Mouse (Mus musculus): Measurements from ENCODE around the gene Cdkn2d. TPM values are rescaled to one million over a fixed set of nuclear protein-coding genes. Genes with fewer than 3 reads are reported as not detected.
"Not testable (repeated sequence)": the region's sequence is repeated elsewhere in the genome, so short reads cannot be mapped to it uniquely, and the experiment has no call there.

Cdkn2d gene
- polyA plus RNA-seq, 1 experiment from 2014 or later: 96.4 TPM

DNA sequence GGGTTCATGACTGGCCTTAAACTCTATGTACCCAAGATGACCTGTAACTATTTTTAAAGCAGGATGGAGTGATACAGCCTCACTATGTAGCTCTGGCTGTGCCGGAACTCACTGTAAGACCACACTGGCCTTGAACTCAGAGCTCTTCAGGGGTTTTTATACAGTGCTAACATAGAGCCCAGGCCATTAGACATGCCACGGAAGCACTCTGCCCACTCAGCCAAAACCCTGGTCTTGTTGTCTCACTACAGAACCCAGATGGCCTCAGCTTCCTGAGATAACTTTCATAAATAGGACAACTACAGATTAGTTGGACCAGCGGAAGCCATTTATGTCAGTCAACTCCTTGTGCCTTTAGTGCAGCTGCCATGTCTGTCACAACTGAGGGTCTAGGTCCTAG is 16.9 kb downstream of the Cdkn2d start:
- Histone ChIP-seq H3K9me3 (replicated peaks) (no peaks in the 10 kb centered on the region), H3K36me3 (peaks cover 93% of the 10 kb centered on the region), H3K27me3 (no peaks in the 10 kb centered on the region), H3K4me1 (replicated peaks) (peaks cover 19% of the 10 kb centered on the region), H3K9ac (no peak overlapping the region), H3K4me3 (no peak overlapping the region), H3K4me2 (no peak overlapping the region), H3K27ac (peak overlapping the region; percentile 38)
- WGBS: 51% methylated on average over 3 of the region's 3 CpGs
- ATAC-seq (replicated peaks; ENCODE audit: insufficient number of reproducible peaks, insufficient read depth, low FRiP score, low read depth): 0 out of 2 replicates have a peak, but pooled peaks have one; percentile 34

- peaks cover 19% of the 10 kb centered on the region for H3K4me1 ChIP-seq (replicated peaks)
- H3K9me3 ChIP-seq (replicated peaks): no peaks in the 10 kb centered on the region
- ATAC-seq (replicated peaks; ENCODE audit: insufficient number of reproducible peaks, insufficient read depth, low FRiP score, low read depth): no peak
- no peak overlapping the region for H3K9ac ChIP-seq
- H3K27me3 ChIP-seq: no peaks in the 10 kb centered on the region
- peak overlapping the region; percentile 38; the same call in 1 of the 2 replicates for H3K27ac ChIP-seq
- peaks cover 93% of the 10 kb centered on the region for H3K36me3 ChIP-seq
- no peak overlapping the region for H3K4me2 ChIP-seq
- 59% methylated on average over 7 of the region's 7 CpGs for WGBS
- H3K4me3 ChIP-seq: no peak overlapping the region
Measured at GRCm38 (mm10) chr9:21273520-21274228, 17.5 kb downstream of the Cdkn2d start.

DNA sequence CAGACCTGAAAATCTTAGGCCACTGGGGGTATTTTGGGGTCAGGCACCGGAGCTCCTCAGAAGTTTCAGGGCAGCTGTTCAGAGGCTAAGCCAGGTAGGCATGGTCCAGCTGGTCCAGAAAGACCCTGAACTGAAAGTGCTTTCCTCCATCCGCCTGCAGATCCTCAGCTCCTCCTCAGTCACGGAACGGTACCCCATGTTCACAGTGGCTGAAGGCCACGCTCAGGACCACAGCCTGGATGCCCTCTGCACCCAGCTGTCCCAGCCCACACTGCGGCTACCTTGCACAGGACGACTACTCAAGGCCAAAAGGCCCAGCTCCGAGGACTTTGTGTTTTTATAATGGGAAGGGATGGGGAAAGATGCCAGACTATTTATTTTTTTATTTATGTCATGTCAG is 18.1 kb downstream of the Cdkn2d start:
- H3K9me3 ChIP-seq (replicated peaks): no peaks in the 10 kb centered on the region
- peaks cover 93% of the 10 kb centered on the region for H3K36me3 ChIP-seq
- no peak overlapping the region for H3K4me2 ChIP-seq
- WGBS: 82% methylated on average over 8 of the region's 8 CpGs
- no peak overlapping the region for H3K9ac ChIP-seq
- no peak for ATAC-seq (replicated peaks; ENCODE audit: insufficient number of reproducible peaks, insufficient read depth, low FRiP score, low read depth)
- no peak overlapping the region for H3K27ac ChIP-seq
- no peaks in the 10 kb centered on the region for H3K27me3 ChIP-seq
- H3K4me1 ChIP-seq (replicated peaks): peaks cover 19% of the 10 kb centered on the region
- H3K4me3 ChIP-seq: no peak overlapping the region

- no peak overlapping the region for H3K9ac ChIP-seq
- H3K27me3 ChIP-seq: no peaks in the 10 kb centered on the region
- peaks cover 20% of the 10 kb centered on the region for H3K4me1 ChIP-seq (replicated peaks)
- H3K4me3 ChIP-seq: no peak overlapping the region
- 91% methylated on average over 9 of the region's 9 CpGs for WGBS
- H3K36me3 ChIP-seq: peaks cover 91% of the 10 kb centered on the region
- ATAC-seq (replicated peaks; ENCODE audit: insufficient number of reproducible peaks, insufficient read depth, low FRiP score, low read depth): no peak
- H3K9me3 ChIP-seq (replicated peaks): no peaks in the 10 kb centered on the region
- no peak overlapping the region for H3K4me2 ChIP-seq
- no peak overlapping the region for H3K27ac ChIP-seq
Measured at GRCm38 (mm10) chr9:21272391-21272790, 18.8 kb downstream of the Cdkn2d start.

- Histone ChIP-seq H3K4me1 (replicated peaks) (peaks cover 39% of the 10 kb centered on the region), H3K36me3 (peaks cover 72% of the 10 kb centered on the region)
- H3K27ac ChIP-seq; H3K27me3 ChIP-seq; H3K9ac ChIP-seq; H3K9me3 ChIP-seq (replicated peaks); ATAC-seq (replicated peaks; ENCODE audit: insufficient number of reproducible peaks, insufficient read depth, low FRiP score, low read depth); H3K4me3 ChIP-seq; H3K4me2 ChIP-seq: not testable (repeated sequence)
- 76% methylated on average over 5 of the region's 5 CpGs for WGBS
Measured at GRCm38 (mm10) chr9:21269590-21269989, 21.6 kb downstream of the Cdkn2d start.

- Histone ChIP-seq H3K4me2 (no peak overlapping the region), H3K36me3 (peaks cover 61% of the 10 kb centered on the region), H3K9ac (no peak overlapping the region), H3K4me3 (no peak overlapping the region), H3K27me3 (no peaks in the 10 kb centered on the region), H3K4me1 (replicated peaks) (peaks cover 31% of the 10 kb centered on the region), H3K27ac (no peak overlapping the region), H3K9me3 (replicated peaks) (no peaks in the 10 kb centered on the region)
- WGBS: 95% methylated on average over 16 of the region's 16 CpGs
- no peak for ATAC-seq (replicated peaks; ENCODE audit: insufficient number of reproducible peaks, insufficient read depth, low FRiP score, low read depth)
Measured at GRCm38 (mm10) chr9:21268305-21268704, 22.9 kb downstream of the Cdkn2d start.

GRCm38 (mm10) chr9:21266889-21267288 is 24.3 kb downstream of the Cdkn2d start:
- Histone ChIP-seq H3K4me1 (replicated peaks) (peaks cover 28% of the 10 kb centered on the region), H3K4me2 (peak overlapping the region; percentile 64), H3K9me3 (replicated peaks) (no peaks in the 10 kb centered on the region), H3K9ac (0 out of 2 replicates have a peak overlapping the region, but pooled peaks have one; percentile 85), H3K27ac (no peak overlapping the region), H3K27me3 (no peaks in the 10 kb centered on the region), H3K4me3 (peak overlapping the region; percentile 83), H3K36me3 (peaks cover 47% of the 10 kb centered on the region)
- 72% methylated on average over 5 of the region's 5 CpGs for WGBS
- ATAC-seq (replicated peaks; ENCODE audit: insufficient number of reproducible peaks, insufficient read depth, low FRiP score, low read depth): no peak

- Histone ChIP-seq H3K9ac (peak overlapping the region; percentile 85), H3K36me3 (peaks cover 35% of the 10 kb centered on the region), H3K4me3 (peak overlapping the region; percentile 83), H3K27ac (peak overlapping the region; percentile 86), H3K4me2 (peak overlapping the region; percentile 64), H3K4me1 (replicated peaks) (peaks cover 28% of the 10 kb centered on the region), H3K27me3 (no peaks in the 10 kb centered on the region), H3K9me3 (replicated peaks) (no peaks in the 10 kb centered on the region)
- ATAC-seq (replicated peaks; ENCODE audit: insufficient number of reproducible peaks, insufficient read depth, low FRiP score, low read depth): no peak
- 6% methylated on average over 11 of the region's 11 CpGs for WGBS
Measured at GRCm38 (mm10) chr9:21265611-21266010, 25.6 kb downstream of the Cdkn2d start.

DNA sequence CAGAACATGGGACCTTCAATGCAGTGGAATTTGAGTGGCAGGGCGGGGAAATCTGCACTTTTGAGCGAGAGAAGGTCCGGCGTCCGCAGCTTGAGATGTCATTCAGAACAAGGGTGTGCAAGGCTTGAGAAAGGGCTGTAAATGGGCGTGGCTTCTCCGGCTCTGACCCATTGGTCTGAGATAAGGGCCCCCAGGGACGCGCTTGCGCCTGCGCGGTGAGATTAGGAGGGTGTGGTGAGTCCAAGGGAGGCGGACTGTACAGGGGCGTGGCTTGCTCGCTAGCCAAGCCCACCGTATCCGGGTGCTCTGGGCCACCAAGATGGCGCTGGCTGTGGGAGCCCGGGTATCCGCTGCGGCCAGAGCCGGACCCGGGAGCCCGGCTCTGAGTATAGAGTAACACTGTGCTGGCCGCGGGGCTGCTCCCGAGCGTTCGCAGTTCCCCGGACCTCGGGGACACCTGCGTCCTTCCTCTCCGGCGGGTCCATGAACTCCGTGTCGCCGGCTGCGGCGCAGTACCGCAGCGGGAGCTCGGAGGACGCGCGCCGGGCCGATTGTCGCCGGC is 26.1 kb downstream of the Cdkn2d start, which contains the start of gene Atg4d:
Atg4d (plus strand) TSS at position 294 of the 562 bp plus-strand sequence.
- Histone ChIP-seq H3K4me1 (replicated peaks) (peaks cover 28% of the 10 kb centered on the region), H3K9ac (peak within 1 kb of the TSS; percentile 85), H3K9me3 (replicated peaks) (no peaks in the 10 kb centered on the region), H3K4me3 (peak within 1 kb of the TSS; percentile 83), H3K4me2 (peak within 1 kb of the TSS; percentile 82), H3K27ac (peak within 1 kb of the TSS; percentile 86), H3K36me3 (peaks cover 29% of the 10 kb centered on the region), H3K27me3 (no peaks in the 10 kb centered on the region)
- WGBS: 0% methylated on average over 48 of the region's 49 CpGs
- peak; percentile 99 for ATAC-seq (replicated peaks; ENCODE audit: insufficient number of reproducible peaks, insufficient read depth, low FRiP score, low read depth)

DNA sequence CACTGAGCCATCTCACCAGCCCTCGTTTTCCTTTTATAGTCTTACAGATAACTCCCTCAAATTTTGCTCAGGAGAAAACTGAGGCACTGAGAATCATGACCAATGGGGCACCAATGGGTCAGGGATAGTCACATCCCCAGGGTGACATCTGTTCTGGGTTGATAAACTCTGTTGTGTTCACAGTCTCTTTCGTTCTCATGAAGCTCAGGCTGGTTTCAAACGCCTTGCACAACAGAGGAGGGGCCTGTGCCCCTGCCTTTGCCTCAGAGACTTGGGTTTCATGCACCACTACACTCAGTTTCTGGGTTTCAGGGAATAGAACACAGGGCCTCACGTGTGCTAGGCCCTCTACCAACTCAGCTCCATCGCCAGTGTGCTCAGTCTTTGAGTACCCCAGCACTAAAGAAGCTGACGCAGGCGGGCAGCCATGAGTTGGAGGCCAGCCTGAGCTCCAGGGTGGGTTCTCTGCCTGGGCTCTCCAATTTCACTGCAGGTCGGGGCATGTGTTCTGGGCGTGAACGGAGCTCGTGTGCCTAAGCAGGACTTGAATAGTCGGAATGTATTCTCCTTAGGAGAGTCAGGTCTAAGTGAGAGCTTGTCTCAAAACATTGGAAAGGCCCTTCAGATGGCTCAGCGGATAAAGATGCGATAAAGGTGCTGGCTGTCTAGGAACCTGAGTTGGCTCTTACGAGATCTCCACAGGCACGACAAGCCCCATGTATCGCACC is 26.8 kb downstream of the Cdkn2d start:
- Histone ChIP-seq H3K4me1 (replicated peaks) (peaks cover 28% of the 10 kb centered on the region), H3K27me3 (no peaks in the 10 kb centered on the region), H3K36me3 (peaks cover 25% of the 10 kb centered on the region), H3K9me3 (replicated peaks) (no peaks in the 10 kb centered on the region), H3K27ac (peak overlapping the region; percentile 86), H3K4me2 (peak overlapping the region; percentile 82), H3K9ac (peak overlapping the region; percentile 85), H3K4me3 (peak overlapping the region; percentile 83)
- WGBS: 18% methylated on average over 17 of the region's 17 CpGs
- no peak; the same call in 1 of the 2 replicates for ATAC-seq (replicated peaks; ENCODE audit: insufficient number of reproducible peaks, insufficient read depth, low FRiP score, low read depth)

GRCm38 (mm10) chr9:21261831-21262230 is 29.4 kb downstream of the Cdkn2d start:
- Histone ChIP-seq H3K27ac (no peak overlapping the region), H3K4me3 (no peak overlapping the region), H3K9me3 (replicated peaks) (no peaks in the 10 kb centered on the region), H3K27me3 (no peaks in the 10 kb centered on the region), H3K4me2 (no peak overlapping the region), H3K4me1 (replicated peaks) (peaks cover 21% of the 10 kb centered on the region), H3K36me3 (peaks cover 1% of the 10 kb centered on the region; the same call in 1 of the 2 replicates), H3K9ac (no peak overlapping the region)
- WGBS: 59% methylated on average over 2 of the region's 2 CpGs
- no peak for ATAC-seq (replicated peaks; ENCODE audit: insufficient number of reproducible peaks, insufficient read depth, low FRiP score, low read depth)

Measured in heart, embryonic 15.5 days (tissue).